Mouse (Mus musculus) urinary bladder, postnatal 36 days (tissue): ENCODE results near the gene Olfr324.

ENCODE experiments used
- DNase-seq, 2 experiments: peaks; one replicate each; pipeline ENCODE4 v3.0.0; 2022; ENCODE audit warnings: low spot score in 2 of 2, mixed read lengths in 1 of 2

The Olfr324 gene

DNA sequence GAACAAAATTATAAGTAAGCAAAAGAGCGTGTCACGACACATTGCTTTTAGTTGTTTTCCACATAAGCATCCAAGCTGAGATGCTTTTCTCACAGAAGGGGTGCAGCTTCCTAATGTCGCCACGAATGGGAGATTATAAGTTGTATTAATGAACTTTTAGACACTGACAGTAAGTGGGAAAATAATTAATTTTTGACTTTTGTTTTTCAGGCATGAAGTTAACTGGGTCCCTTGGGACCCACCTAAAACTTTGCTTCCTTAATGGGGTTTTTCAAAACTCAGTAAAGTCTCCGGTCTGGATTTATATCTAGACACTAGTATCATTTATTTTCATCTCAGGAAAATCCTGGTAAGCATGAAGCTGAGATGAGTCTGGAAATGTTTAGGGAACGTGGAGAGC lies at the start of gene Olfr324:
Gene Olfr324, plus strand, starts transcription at position 301 of the 400 bp plus-strand sequence.
- DNase-seq = no peak

- DNase-seq = no peak
Observed at GRCm38 (mm10) chr11:58546322-58546721, 48.6 kb upstream of the Olfr324 start, which contains the start of gene Olfr329-ps. Gene Olfr329-ps, minus strand, starts transcription at chr11:58546422.

DNA sequence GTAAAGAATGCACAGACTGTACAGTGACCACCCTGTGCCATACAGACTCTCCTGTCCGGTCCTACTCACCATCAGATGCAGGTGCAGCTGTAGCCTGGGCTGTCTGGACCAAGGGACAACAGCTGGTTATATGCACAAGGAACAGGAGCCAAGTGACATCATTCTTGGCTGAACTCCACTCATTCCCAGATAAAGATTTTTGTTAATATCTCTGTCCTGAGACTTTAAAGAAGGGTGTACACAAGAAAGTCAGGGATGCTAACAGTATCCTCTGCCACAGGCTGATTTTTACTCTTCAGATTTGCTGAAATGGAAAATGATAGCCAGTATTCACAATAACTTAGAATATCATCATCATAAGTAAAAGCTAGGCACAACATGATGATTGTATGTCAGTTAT lies 39.4 kb upstream of the Olfr324 start, which contains the start of gene Olfr328:
Gene Olfr328, minus strand, starts transcription at position 101 of the 400 bp plus-strand sequence.
- DNase-seq = no peak

GRCm38 (mm10) chr11:58570405-58570804 lies 24.5 kb upstream of the Olfr324 start, which contains the start of gene Olfr224:
Gene Olfr224, minus strand, starts transcription at chr11:58570553.
- peak in 1 of 2 experiments; percentile 11 for DNase-seq

GRCm38 (mm10) chr11:58577430-58577829 lies 17.5 kb upstream of the Olfr324 start, which contains the start of gene Olfr325:
Gene Olfr325, plus strand, starts transcription at chr11:58577730.
- no peak for DNase-seq

- DNase-seq = no peak
Observed at GRCm38 (mm10) chr11:58578636-58579035, 16.3 kb upstream of the Olfr324 start.

DNA sequence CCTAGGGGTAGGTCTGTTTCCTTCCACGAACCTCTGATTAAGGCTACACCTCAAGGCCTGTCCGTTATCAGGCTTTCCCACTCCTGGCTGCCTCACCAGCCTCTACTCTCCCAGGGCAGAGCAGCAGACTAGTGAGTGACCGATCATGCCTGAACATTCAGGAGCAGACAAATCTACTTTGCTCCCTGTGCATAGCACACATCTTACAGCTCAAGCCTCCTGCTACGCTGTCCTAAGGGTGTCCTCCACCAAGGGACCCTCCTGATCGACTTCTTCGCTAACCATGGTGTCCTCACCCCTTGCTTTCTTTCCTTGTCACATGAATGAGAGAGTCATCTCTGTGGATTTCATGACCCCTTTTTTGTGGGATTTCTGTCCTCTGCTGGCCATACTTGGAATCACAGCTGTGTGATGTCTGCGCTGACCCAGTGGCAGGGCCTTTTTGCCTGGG lies 7.0 kb upstream of the Olfr324 start:
- peak; percentile 11 to 12 for DNase-seq

DNA sequence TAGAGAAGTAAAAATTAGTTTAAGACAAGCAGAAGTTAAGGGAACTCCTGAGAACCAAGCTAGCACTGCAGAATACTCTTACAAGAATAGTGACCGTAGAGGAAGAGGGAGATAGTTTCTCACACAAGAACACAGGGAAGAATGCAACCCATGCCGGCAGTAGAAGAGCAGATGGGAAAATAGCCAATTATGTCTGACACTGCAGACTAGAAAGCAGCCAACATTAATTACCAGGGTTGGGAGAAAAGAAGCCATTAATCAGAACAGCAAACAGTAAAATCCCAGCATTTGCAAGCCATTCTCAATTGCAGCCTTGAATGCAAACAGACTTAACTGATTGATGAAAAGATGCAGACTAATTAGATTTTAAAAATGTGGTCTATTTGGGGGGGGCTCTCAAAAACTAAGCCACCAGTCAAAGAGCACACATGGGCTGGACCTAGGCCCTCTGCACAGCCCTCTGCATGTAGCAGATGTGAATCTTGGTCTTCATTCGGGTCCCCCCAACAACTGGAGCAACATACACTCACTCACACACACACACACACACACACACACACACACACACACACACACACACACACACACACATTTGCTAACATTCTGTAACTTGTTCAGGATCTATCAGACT lies 6.2 kb upstream of the Olfr324 start:
- DNase-seq = no peak

- DNase-seq = no peak
Observed at GRCm38 (mm10) chr11:58597837-58598236, 2.9 kb downstream of the Olfr324 start.

GRCm38 (mm10) chr11:58602062-58602461 lies 7.1 kb downstream of the Olfr324 start:
- no peak for DNase-seq

- no peak for DNase-seq
Observed at GRCm38 (mm10) chr11:58602800-58603560, 8.1 kb downstream of the Olfr324 start.

GRCm38 (mm10) chr11:58604688-58605087 lies 9.8 kb downstream of the Olfr324 start:
- DNase-seq = no peak

GRCm38 (mm10) chr11:58605228-58605627 lies 10.3 kb downstream of the Olfr324 start:
- no peak for DNase-seq

DNA sequence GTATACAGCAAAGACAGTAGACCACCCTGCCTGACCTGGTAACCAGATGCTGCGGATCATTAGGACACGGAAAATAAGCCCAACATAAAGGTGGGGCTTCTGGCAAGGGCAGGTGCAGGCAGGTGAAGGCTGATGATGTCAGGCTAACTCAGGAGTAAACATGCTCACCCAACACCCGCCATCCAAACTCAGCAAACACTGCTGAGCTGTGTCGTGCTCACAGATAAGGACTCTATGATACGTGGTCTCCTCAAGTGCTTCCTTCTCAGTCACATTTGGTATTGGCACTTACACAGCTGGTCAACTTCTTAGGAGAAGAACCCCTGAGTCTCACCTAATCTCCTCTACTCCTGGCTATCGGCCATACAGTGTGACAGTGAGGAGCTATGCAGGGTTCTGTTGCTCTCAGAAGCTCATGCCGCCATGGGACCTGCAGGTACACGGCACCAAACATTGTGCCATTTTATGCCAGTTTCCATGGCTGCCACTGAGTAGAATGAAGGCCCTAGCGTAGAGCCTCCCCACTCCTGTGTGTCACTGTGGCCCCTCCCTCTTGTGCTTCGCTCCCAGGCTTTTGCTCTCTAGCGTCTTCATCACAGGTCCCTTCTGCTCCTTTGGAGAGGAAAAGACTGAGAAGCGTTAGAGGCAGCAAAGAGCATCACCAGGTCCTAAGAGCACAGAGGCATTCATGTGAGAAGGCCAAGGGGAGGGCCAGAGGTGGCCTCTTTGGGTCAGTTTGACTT lies 11.4 kb downstream of the Olfr324 start:
- peak in 1 of 2 experiments; percentile 16 for DNase-seq

DNA sequence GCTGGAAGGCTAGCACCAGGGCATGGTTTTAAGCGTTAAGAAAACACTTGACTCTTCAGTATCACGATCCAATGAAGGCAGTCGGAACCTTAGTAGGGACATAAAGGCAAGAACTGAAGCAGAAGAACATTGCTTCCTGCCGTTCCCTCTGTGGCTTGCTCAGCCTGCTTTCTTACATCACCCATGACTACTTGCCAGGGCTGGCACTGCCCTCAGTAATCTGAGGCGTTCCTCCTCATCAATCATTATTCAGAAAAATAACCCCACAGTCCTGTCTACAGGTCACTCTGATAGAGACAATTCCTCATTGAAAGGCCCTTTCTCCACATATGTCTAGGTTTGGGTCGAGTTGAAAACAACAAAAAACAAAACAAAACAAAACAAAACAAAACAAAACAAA lies 12.1 kb downstream of the Olfr324 start:
- DNase-seq = no peak

- DNase-seq = no peak
Observed at GRCm38 (mm10) chr11:58613359-58613758, 18.4 kb downstream of the Olfr324 start.

DNA sequence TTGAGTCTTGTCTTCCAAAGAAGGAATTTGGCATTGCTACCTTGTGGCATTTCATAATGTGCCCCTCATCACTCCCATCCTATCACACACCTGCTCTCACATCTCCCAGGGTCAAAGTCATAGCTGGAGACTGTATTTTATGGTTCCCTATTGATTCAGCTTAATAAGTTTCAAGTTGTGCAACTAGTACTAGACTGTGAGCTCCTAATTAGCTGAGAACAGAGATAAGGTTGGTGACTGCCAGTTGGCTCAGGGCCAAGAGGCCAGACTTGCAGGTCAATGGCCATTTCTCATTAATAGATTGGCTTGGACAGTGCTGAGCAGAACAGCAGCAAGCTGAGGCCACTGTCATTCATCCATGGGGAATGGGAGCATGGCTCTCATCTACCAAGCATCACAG lies 19.6 kb downstream of the Olfr324 start:
- DNase-seq = no peak

DNA sequence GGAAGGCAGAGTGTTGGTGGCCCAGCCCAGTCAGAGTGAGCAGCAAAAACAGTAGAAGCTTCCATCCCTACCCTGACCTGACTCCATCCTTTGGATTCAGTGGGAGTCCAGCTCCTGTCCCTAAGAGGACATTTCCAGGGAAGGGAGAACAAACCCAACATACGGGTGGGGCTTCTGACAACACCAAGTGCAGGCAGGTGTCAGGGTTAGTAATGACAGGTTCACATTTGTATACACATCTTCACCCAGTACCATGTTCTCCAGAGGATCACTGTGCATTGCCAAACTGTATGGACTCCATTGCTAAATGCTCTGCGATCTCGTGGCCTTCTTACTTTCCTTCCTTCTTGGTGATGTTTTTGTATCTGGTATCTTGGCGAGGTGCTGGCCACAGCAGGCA lies 21.1 kb downstream of the Olfr324 start, which contains the start of gene 2210407C18Rik:
Gene 2210407C18Rik, minus strand, starts transcription at position 101 of the 400 bp plus-strand sequence.
- DNase-seq = no peak

DNA sequence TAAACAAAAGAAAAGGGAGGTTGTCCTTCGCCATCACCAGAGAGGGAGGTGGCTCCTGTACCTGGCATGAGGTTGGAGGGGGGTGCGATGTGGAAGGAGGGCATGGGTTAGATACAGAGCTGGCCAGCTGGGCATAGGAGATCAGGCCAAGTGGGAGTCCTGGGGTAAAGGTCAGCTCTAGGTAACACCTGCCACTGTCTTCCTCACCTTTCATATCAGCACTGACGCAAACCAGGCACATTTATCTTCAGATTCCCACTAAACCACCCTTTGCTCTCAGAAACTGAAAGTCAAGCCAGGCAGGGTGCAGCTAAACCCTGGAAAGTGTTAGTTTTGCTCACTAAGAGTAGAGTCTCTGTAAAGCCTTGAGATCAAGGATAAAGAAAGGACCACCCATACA lies 23.5 kb downstream of the Olfr324 start:
- DNase-seq = no peak

- no peak for DNase-seq
Observed at GRCm38 (mm10) chr11:58618793-58619192, 23.9 kb downstream of the Olfr324 start.

GRCm38 (mm10) chr11:58626146-58626545 lies 31.2 kb downstream of the Olfr324 start:
- no peak for DNase-seq

- no peak for DNase-seq
Observed at GRCm38 (mm10) chr11:58630401-58630800, 35.5 kb downstream of the Olfr324 start, which contains the start of gene Olfr323. Gene Olfr323, minus strand, starts transcription at chr11:58630501.
